Mouse (Mus musculus) inflammation-experienced regulatory T-cells, adult 6 months (primary cell): Measurements from ENCODE around the gene Sel1l. TPM values are rescaled to one million over a fixed set of nuclear protein-coding genes. Genes with fewer than 3 reads are reported as not detected.
A peak's percentile ranks its signal among the peaks of the same experiment; 100 is the strongest.

Experiments
- ATAC-seq: one replicate; pipeline ENCODE4 v1.8.0; 2017
- polyA plus RNA-seq, 3 experiments: library from polyadenylated mRNA; unstranded; fragments of 100-300 nt; shearing (Covaris generic); gene quantifications; one replicate each; pipeline ENCODE4 v1.2.1; 2017

The Sel1l gene
- polyA plus RNA-seq, 3 experiments from 2014 or later, result 53.0 to 60.6 (median 54.4) TPM

GRCm38 (mm10) chr12:91776342-91776741 lies 72.6 kb downstream of the Sel1l start:
- ATAC-seq, result no peak

- no peak for ATAC-seq
Observed at GRCm38 (mm10) chr12:91774811-91775284, 74.1 kb downstream of the Sel1l start.

- no peak for ATAC-seq
Observed at GRCm38 (mm10) chr12:91768871-91769270, 80.1 kb downstream of the Sel1l start.

GRCm38 (mm10) chr12:91768176-91768575 lies 80.8 kb downstream of the Sel1l start:
- ATAC-seq, result no peak

- ATAC-seq, result peak; percentile 76
Observed at GRCm38 (mm10) chr12:91766338-91767107, 82.4 kb downstream of the Sel1l start.

- peak; percentile 63 for ATAC-seq
Observed at GRCm38 (mm10) chr12:91765504-91765903, 83.5 kb downstream of the Sel1l start.

GRCm38 (mm10) chr12:91765054-91765453 lies 83.9 kb downstream of the Sel1l start:
- ATAC-seq, result no peak

- no peak for ATAC-seq
Observed at GRCm38 (mm10) chr12:91764471-91764870, 84.5 kb downstream of the Sel1l start.

- no peak for ATAC-seq
Observed at GRCm38 (mm10) chr12:91759836-91760235, 89.1 kb downstream of the Sel1l start.

GRCm38 (mm10) chr12:91757854-91758562 lies 90.9 kb downstream of the Sel1l start:
- ATAC-seq, result no peak

GRCm38 (mm10) chr12:91756562-91757166 lies 92.3 kb downstream of the Sel1l start:
- ATAC-seq, result no peak

Other genes with a start within 250 kb of the Sel1l start
- gene Ston2, start 60.8 kb downstream of the Sel1l start, polyA plus RNA-seq, result 1 to 10 TPM in 1 of 3 experiments, under 1 TPM in 2; 0.69 to 2.0 (median 0.82) TPM